Mouse (Mus musculus) CD4-positive helper T cell, adult 2 months (primary cell): ENCODE measurements at regions not wholly inside any gene's neighbourhood (a gene's known extent, or its start where the extent isn't known, plus 50 kb on each side); places are given as distances from the start of the nearest gene placed in this dataset.

Experiments
- DNase-seq: peaks from one replicate; pipeline ENCODE4 v3.0.0-alpha.2; 2012; ENCODE audit warnings: low read depth, missing footprints, low spot score

- DNase-seq = no peak
These were observed 243.1 kb upstream of the Il12b start for GRCm38 (mm10) chr11:44156490-44157345.

- no peak for DNase-seq
These were observed 241.6 kb upstream of the Il12b start for GRCm38 (mm10) chr11:44158236-44158635.

- DNase-seq = no peak
These were observed 238.0 kb upstream of the Il12b start for GRCm38 (mm10) chr11:44161734-44162418.

GRCm38 (mm10) chr11:44163049-44163448, 236.8 kb upstream of the Il12b start:
- DNase-seq = no peak

- DNase-seq = no peak
These were observed 236.1 kb upstream of the Il12b start for GRCm38 (mm10) chr11:44163748-44164147.

- no peak for DNase-seq
These were observed 235.7 kb upstream of the Il12b start for GRCm38 (mm10) chr11:44164186-44164585.

GRCm38 (mm10) chr11:44167724-44168500, 232.0 kb upstream of the Il12b start:
- no peak for DNase-seq

GRCm38 (mm10) chr11:44172478-44172877, 227.4 kb upstream of the Il12b start:
- DNase-seq = no peak

GRCm38 (mm10) chr11:44173196-44173595, 226.7 kb upstream of the Il12b start:
- no peak for DNase-seq

- no peak for DNase-seq
These were observed 225.3 kb upstream of the Il12b start for GRCm38 (mm10) chr11:44174548-44174947.

GRCm38 (mm10) chr11:44179711-44180110, 220.2 kb upstream of the Il12b start:
- no peak for DNase-seq

- no peak for DNase-seq
These were observed 216.0 kb upstream of the Il12b start for GRCm38 (mm10) chr11:44183823-44184222.

GRCm38 (mm10) chr11:44185218-44185890, 214.5 kb upstream of the Il12b start:
- no peak for DNase-seq

GRCm38 (mm10) chr11:44188202-44188601, 211.7 kb upstream of the Il12b start:
- no peak for DNase-seq

GRCm38 (mm10) chr11:44193806-44194205, 206.1 kb upstream of the Il12b start:
- DNase-seq = no peak

- DNase-seq = no peak
These were observed 197.1 kb upstream of the Il12b start for GRCm38 (mm10) chr11:44202716-44203115.

- DNase-seq = no peak
These were observed 195.5 kb upstream of the Il12b start for GRCm38 (mm10) chr11:44204384-44204783.

- DNase-seq = no peak
These were observed 193.0 kb upstream of the Il12b start for GRCm38 (mm10) chr11:44206866-44207265.

GRCm38 (mm10) chr11:44211871-44212441, 187.9 kb upstream of the Il12b start:
- DNase-seq = no peak

GRCm38 (mm10) chr11:44214095-44214494, 185.8 kb upstream of the Il12b start:
- no peak for DNase-seq

- DNase-seq = no peak
These were observed 183.5 kb upstream of the Il12b start for GRCm38 (mm10) chr11:44216346-44216745.
